Mouse (Mus musculus) kidney, embryonic 15.5 days (tissue): ENCODE measurements at regions not wholly inside any gene's neighbourhood (a gene's known extent, or its start where the extent isn't known, plus 50 kb on each side); places are given as distances from the start of the nearest gene placed in this dataset.

Experiments used
- ATAC-seq: fragments of 200-750 bp; cut with Nextera tagmentation; replicated peaks from 2 replicates; pipeline ENCODE4 v1.8.0; 2017; ENCODE audit warnings: moderate TSS enrichment; ENCODE audit not compliant: low FRiP score
- H3K27ac ChIP-seq: fragments of 300-500 bp; sonication (generic); 2 replicates; pipeline ENCODE4 v1.5.1; 2015; ENCODE audit warnings: mild to moderate bottlenecking, inconsistent platforms
- H3K27me3 ChIP-seq: fragments of 300-500 bp; sonication (generic); 2 replicates; pipeline ENCODE4 v1.6.1; 2015; ENCODE audit warnings: inconsistent platforms
- H3K36me3 ChIP-seq: fragments of 300-500 bp; sonication (generic); 2 replicates; pipeline ENCODE4 v1.6.1; 2015; ENCODE audit warnings: inconsistent platforms
- H3K4me1 ChIP-seq: fragments of 300-500 bp; sonication (generic); 2 replicates; pipeline ENCODE4 v1.6.1; 2015; ENCODE audit warnings: inconsistent platforms
- H3K4me2 ChIP-seq: fragments of 300-500 bp; sonication (generic); 2 replicates; pipeline ENCODE4 v1.6.1; 2015; ENCODE audit warnings: moderate library complexity, mild to moderate bottlenecking, inconsistent platforms
- H3K4me3 ChIP-seq: fragments of 300-500 bp; sonication (generic); replicated peaks from 2 replicates; pipeline ENCODE4 v1.5.1; 2015; ENCODE audit warnings: mild to moderate bottlenecking, inconsistent platforms
- H3K9ac ChIP-seq: fragments of 300-500 bp; sonication (generic); 2 replicates; pipeline ENCODE4 v1.6.1; 2015; ENCODE audit warnings: mild to moderate bottlenecking, inconsistent platforms
- H3K9me3 ChIP-seq: fragments of 300-500 bp; sonication (generic); replicated peaks from 2 replicates; pipeline ENCODE4 v1.6.1; 2016; ENCODE audit warnings: inconsistent platforms
- WGBS: fragments of 180-500 bp; shearing (Covaris S2); methylation state at CpG from one replicate; pipeline ENCODE4 v1.1.7; 2015; ENCODE audit warnings: mixed read lengths; 5-methylcytosine and 5-hydroxymethylcytosine counted together

- H3K9ac ChIP-seq, result no peak overlapping the region
- ATAC-seq, result no peak
- no peaks in the 10 kb centered on the region for H3K36me3 ChIP-seq
- H3K27me3 ChIP-seq, result no peaks in the 10 kb centered on the region
- no peak overlapping the region for H3K4me3 ChIP-seq
- H3K4me1 ChIP-seq, result no peaks in the 10 kb centered on the region
- no peaks in the 10 kb centered on the region for H3K9me3 ChIP-seq
- no peak overlapping the region for H3K27ac ChIP-seq
- 56% methylated on average over 2 of the region's 2 CpGs for WGBS
- no peak overlapping the region for H3K4me2 ChIP-seq
Measured at GRCm38 (mm10) chr2:138733846-138734245, 477.5 kb downstream of the Btbd3 start.

DNA sequence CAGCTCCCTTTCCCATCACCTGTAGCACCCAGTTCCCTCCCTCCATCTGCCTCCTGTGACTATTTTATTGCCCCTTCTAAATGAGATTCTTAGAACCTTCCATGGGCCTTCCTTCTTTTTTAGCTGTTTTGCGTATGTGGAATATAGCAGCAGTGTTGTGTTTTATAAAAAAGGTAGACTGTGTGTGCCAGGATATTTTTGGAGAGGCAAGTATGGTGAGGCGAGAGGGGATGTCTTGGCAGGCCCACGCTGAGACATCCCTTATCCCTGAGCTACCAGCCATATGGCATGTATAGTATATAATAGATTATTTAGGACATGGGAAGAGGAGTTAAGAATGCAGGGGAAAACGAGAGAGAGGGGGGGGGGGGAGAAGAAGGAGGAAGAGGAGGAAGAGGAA, 488.4 kb downstream of the Btbd3 start:
- Histone ChIP-seq H3K9ac (no peak overlapping the region), H3K4me2 (no peak overlapping the region), H3K36me3 (no peaks in the 10 kb centered on the region), H3K4me1 (no peaks in the 10 kb centered on the region), H3K4me3 (no peak overlapping the region), H3K27me3 (no peaks in the 10 kb centered on the region), H3K27ac (no peak overlapping the region), H3K9me3 (no peaks in the 10 kb centered on the region)
- ATAC-seq, result no peak
- 89% methylated on average over 4 of the region's 4 CpGs for WGBS

GRCm38 (mm10) chr2:138760439-138760963, 504.1 kb downstream of the Btbd3 start:
- no peaks in the 10 kb centered on the region for H3K4me1 ChIP-seq
- no peak overlapping the region for H3K4me2 ChIP-seq
- WGBS, result 63% methylated on average over 3 of the region's 3 CpGs
- H3K9ac ChIP-seq, result no peak overlapping the region
- no peak overlapping the region for H3K4me3 ChIP-seq
- H3K9me3 ChIP-seq, result no peaks in the 10 kb centered on the region
- H3K36me3 ChIP-seq, result no peaks in the 10 kb centered on the region
- peak; percentile 86 for ATAC-seq
- no peaks in the 10 kb centered on the region for H3K27me3 ChIP-seq
- H3K27ac ChIP-seq, result no peak overlapping the region

- H3K4me2 ChIP-seq, result no peak overlapping the region
- 90% methylated on average over 1 of the region's 1 CpGs for WGBS
- H3K9me3 ChIP-seq, result no peaks in the 10 kb centered on the region
- no peaks in the 10 kb centered on the region for H3K36me3 ChIP-seq
- H3K4me1 ChIP-seq, result no peaks in the 10 kb centered on the region
- H3K9ac ChIP-seq, result no peak overlapping the region
- H3K4me3 ChIP-seq, result no peak overlapping the region
- no peaks in the 10 kb centered on the region for H3K27me3 ChIP-seq
- H3K27ac ChIP-seq, result no peak overlapping the region
- ATAC-seq, result no peak
Measured at GRCm38 (mm10) chr2:138761400-138761799, 505.0 kb downstream of the Btbd3 start.

DNA sequence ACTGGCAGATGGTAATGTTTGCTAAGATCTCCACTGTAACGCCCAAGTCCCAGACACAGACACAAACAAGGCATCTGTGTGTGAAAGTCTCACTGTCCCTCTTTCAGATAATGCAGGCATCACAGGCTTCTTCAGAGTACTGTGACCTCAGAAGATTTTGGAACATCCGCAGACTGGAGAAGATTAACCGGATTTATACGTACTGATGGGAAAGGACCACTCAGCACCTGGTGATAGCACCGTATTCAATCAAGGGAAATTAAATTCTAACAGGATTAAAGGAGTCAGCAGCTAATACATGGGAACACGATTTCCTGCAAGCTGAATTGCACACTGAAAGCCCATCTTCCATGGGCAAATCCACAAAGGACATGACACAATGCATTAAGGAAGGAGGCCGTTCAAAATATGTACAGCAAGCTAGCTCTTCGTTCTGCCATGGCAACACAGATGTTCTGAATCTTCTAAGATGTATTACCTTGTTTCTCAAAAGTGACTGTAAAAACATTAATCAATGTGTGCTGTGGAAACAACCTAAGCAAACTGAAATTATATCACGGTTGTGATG, 510.0 kb downstream of the Btbd3 start:
- H3K27me3 ChIP-seq, result no peaks in the 10 kb centered on the region
- no peak overlapping the region for H3K27ac ChIP-seq
- WGBS, result 77% methylated on average over 9 of the region's 9 CpGs
- H3K4me3 ChIP-seq, result no peak overlapping the region
- no peak for ATAC-seq
- no peaks in the 10 kb centered on the region for H3K9me3 ChIP-seq
- no peak overlapping the region for H3K4me2 ChIP-seq
- H3K4me1 ChIP-seq, result no peaks in the 10 kb centered on the region
- no peak overlapping the region for H3K9ac ChIP-seq
- H3K36me3 ChIP-seq, result no peaks in the 10 kb centered on the region

DNA sequence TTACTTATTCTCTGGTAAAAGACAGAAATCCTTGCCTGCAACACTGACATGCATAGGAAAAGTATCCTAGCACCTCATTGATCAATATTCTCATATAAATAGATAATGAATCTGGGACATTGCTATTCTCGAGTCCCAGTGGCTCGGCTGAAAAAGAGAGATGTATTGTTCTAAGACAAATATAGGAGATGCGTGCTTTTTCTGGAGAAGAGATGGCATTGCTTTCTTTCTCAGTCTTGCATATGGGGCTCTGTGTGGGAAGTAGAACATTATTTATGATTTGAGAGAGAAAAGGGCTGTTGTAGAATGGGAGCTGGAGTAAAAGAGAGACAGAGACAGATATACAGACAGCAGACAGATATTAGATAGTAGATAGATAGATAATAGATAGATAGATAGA, 527.4 kb downstream of the Btbd3 start:
- 92% methylated on average over 3 of the region's 3 CpGs for WGBS
- H3K27me3 ChIP-seq, result no peaks in the 10 kb centered on the region
- H3K36me3 ChIP-seq, result no peaks in the 10 kb centered on the region
- H3K9ac ChIP-seq, result no peak overlapping the region
- no peaks in the 10 kb centered on the region for H3K4me1 ChIP-seq
- no peaks in the 10 kb centered on the region for H3K9me3 ChIP-seq
- no peak overlapping the region for H3K4me2 ChIP-seq
- no peak overlapping the region for H3K4me3 ChIP-seq
- ATAC-seq, result no peak
- H3K27ac ChIP-seq, result no peak overlapping the region

DNA sequence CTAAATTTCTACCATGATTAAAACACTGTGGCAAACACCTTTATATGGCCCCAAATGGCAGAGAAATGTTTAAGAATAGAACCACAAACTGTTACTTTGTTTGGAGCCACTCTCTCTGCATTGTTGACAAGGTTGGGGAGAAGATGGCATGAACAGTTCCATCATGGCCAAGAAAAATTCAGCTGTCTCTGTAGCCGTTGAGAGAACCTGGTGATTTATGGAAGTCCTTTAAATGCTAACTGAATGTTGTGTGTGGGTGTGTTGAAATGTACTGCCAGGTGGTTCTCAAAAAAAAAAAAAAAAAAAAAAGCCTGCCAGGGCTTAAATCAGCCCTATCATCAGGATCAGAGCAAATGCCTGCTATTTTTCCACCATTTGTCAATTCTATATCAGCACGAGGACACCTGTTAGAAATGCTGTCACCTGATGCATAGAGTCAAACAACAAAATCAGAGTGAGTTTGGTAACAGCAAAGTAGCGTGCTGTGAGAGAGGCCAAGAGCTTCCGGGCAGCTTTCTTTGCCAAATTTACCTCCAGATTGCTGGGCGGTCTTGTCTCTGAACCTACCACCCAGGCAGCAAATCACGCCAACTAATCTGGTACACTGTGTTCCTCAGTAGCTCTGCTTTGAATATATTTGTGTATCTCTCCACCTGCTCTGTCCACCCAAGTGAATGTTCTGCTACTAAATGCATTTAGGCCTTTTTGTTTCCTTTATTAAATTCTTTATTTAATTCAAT, 536.5 kb downstream of the Btbd3 start:
- Histone ChIP-seq H3K27ac (no peak overlapping the region), H3K36me3 (no peaks in the 10 kb centered on the region), H3K27me3 (no peaks in the 10 kb centered on the region), H3K9ac (no peak overlapping the region), H3K9me3 (no peaks in the 10 kb centered on the region), H3K4me2 (no peak overlapping the region), H3K4me3 (no peak overlapping the region), H3K4me1 (no peaks in the 10 kb centered on the region)
- WGBS, result 74% methylated on average over 6 of the region's 6 CpGs
- ATAC-seq, result no peak

DNA sequence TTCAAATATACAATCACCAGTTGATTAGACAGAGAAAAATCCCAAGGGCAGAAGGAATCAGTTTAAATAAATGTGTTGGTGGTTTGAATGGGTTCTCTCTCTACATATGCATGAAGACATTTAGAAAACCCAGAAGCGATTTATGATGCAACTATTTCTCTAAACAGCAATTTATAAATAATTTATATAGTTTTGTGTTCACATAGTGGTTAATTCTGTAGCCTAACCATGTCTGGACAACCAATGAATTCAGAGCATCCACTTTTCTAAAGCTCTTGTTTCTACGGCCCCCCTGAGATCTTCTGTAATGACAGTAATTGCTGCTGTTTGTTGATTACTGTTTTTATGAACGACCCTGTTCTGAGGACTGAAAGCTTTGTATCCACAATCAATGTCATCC, 549.8 kb downstream of the Btbd3 start:
- 79% methylated on average over 3 of the region's 3 CpGs for WGBS
- H3K4me3 ChIP-seq, result no peak overlapping the region
- no peak for ATAC-seq
- H3K9ac ChIP-seq, result no peak overlapping the region
- H3K4me2 ChIP-seq, result no peak overlapping the region
- no peaks in the 10 kb centered on the region for H3K9me3 ChIP-seq
- H3K27me3 ChIP-seq, result no peaks in the 10 kb centered on the region
- H3K27ac ChIP-seq, result no peak overlapping the region
- H3K4me1 ChIP-seq, result no peaks in the 10 kb centered on the region
- H3K36me3 ChIP-seq, result no peaks in the 10 kb centered on the region

DNA sequence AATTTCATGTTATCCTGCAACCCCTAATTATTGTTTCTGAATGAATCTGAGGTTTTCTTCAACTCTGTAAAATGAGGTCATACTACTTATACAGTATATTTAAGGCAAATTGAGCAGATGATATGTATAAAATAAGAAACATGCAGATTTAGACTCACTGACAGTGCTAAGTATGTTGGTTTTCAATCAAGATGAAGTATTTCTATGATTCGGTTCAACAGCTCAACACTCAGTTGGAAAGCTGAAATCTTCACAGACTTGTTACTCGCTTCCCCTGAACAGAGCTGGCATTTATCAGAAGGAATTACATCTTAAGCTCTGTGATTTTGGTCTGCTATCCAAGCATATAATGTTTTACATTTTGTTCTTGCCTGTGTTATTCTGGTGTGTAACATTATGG, 553.4 kb downstream of the Btbd3 start:
- Histone ChIP-seq H3K36me3 (no peaks in the 10 kb centered on the region), H3K9me3 (no peaks in the 10 kb centered on the region), H3K27me3 (no peaks in the 10 kb centered on the region), H3K9ac (no peak overlapping the region), H3K4me2 (no peak overlapping the region), H3K4me1 (no peaks in the 10 kb centered on the region), H3K4me3 (no peak overlapping the region), H3K27ac (no peak overlapping the region)
- WGBS, result 89% methylated on average over 2 of the region's 2 CpGs
- ATAC-seq, result no peak

DNA sequence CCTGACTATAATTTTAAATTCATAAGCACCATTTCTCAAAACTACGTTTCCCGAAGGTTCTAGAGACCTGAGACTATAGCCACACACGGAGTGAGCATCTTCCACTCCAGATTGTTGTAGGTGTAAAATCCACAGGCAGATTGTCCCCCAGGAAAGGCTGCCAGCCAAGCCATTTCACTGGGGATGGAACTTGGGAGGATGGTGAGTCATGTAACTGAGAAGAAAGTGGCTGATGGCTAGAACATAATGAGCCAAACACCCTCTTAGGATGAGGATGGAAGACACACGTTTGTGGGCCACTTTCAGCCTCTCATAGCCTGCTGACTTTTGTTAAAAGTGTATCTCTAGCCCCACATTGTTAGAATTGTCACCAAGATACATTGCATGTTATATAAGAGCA, 564.1 kb downstream of the Btbd3 start:
- Histone ChIP-seq H3K27ac (no peak overlapping the region), H3K9me3 (no peaks in the 10 kb centered on the region), H3K9ac (no peak overlapping the region), H3K4me3 (no peak overlapping the region), H3K4me2 (no peak overlapping the region), H3K27me3 (no peaks in the 10 kb centered on the region), H3K4me1 (no peaks in the 10 kb centered on the region), H3K36me3 (no peaks in the 10 kb centered on the region)
- no peak for ATAC-seq
- 89% methylated on average over 4 of the region's 4 CpGs for WGBS

DNA sequence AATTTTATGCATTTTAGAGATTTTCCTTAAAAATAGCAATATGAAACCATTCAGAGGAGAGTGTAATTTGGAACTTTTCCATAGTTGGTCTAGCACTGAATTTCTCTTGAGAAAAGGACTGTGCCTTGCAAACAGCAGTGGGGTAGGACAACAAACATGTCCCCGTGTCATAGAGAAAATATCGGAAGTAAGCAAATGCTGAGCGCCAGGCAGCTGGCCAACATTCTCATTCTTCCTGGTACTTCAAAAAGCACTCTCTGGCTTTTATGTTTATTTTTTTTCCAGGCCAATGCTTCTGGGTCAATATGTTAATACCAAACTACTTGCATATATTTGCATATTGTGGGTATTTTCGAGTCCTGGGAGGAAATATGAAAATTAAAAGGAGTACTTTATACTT, 568.5 kb downstream of the Btbd3 start:
- Histone ChIP-seq H3K27ac (no peak overlapping the region), H3K9ac (no peak overlapping the region), H3K4me1 (no peaks in the 10 kb centered on the region), H3K36me3 (no peaks in the 10 kb centered on the region), H3K27me3 (no peaks in the 10 kb centered on the region), H3K4me2 (no peak overlapping the region), H3K4me3 (no peak overlapping the region), H3K9me3 (no peaks in the 10 kb centered on the region)
- 75% methylated on average over 4 of the region's 4 CpGs for WGBS
- no peak for ATAC-seq

GRCm38 (mm10) chr2:138827813-138828570, 571.6 kb downstream of the Btbd3 start:
- no peaks in the 10 kb centered on the region for H3K4me1 ChIP-seq
- no peaks in the 10 kb centered on the region for H3K9me3 ChIP-seq
- H3K9ac ChIP-seq, result no peak overlapping the region
- H3K4me3 ChIP-seq, result no peak overlapping the region
- no peak for ATAC-seq
- H3K27me3 ChIP-seq, result no peaks in the 10 kb centered on the region
- 55% methylated on average over 2 of the region's 2 CpGs for WGBS
- H3K36me3 ChIP-seq, result no peaks in the 10 kb centered on the region
- no peak overlapping the region for H3K27ac ChIP-seq
- H3K4me2 ChIP-seq, result no peak overlapping the region
